Mouse (Mus musculus) frontal cortex, adult (tissue): ENCODE data around the gene Cyp24a1.

Experiments
- ATAC-seq: cut with Nextera tagmentation; 2 replicates; pipeline ENCODE4 v1.9.2; 2017; ENCODE audit warnings: mild to moderate bottlenecking, moderate library complexity, mixed read lengths; ENCODE audit not compliant: low TSS enrichment

The Cyp24a1 gene

GRCm38 (mm10) chr2:170438782-170439181 lies 58.2 kb downstream of the Cyp24a1 start:
- no peak for ATAC-seq

- no peak for ATAC-seq
Observed at GRCm38 (mm10) chr2:170436204-170436603, 60.7 kb downstream of the Cyp24a1 start.
